Mouse (Mus musculus): Measurements from ENCODE around the gene Rrad. TPM values are rescaled to one million over a fixed set of nuclear protein-coding genes. Genes with fewer than 3 reads are reported as not detected.
A peak's percentile ranks its signal among the peaks of the same experiment; 100 is the strongest.

The Rrad gene
- total and polyA plus RNA-seq, 3 experiments: 123 to 414 (median 205) TPM

DNA sequence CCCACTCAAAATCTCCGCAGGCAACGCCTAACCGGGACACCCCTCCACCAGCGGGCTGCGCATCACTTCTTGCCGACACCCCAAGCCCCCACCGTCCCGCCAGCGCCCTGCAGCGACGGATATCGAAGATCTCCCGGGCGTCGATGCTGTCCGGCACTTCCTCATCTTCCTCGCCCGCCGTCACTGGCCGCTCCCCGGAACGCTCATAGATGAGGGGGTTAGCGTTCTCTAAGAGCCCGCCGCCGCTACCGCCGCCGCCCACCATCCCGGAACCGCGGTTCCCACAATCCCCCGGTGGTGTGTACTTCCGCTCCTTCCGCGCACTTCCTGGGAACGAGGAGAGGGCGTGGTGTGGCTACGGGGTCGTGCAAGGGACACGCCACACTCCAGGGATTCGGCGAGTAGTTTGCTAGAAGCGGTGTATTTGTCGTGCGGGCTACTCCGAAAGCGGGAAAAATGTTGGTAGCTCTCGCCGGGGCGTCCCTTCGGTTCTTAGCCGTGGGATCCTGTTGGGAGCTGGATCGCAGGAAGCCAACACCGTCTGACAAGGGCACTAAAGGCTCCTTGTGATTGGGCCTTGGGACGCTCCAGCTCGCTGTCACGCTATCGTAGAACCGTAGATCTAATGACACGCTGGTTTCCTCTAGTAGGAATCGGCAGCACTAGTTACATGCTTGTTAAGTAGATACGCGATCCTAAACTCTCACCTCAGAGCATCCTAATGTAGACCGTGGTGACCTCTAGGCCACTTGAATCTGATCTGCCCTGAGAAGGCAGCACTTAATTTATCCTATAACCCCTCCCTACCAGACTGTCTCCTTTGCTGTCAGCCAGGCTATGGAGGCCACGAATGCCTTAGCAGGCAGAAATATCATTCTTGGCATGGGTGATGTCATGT lies 10.5 kb upstream of the Rrad start, which contains the start of gene Ciao2b:
Ciao2b (minus strand) TSS at position 540 of the 898 bp plus-strand sequence.
- intact Hi-C loops (cut with DNase I): loop anchor here (1.0 to 5.0 kb wide), 3 partner anchors 11 to 109 kb away; partner anchors contain the start of genes Car7 and Nae1
- Histone ChIP-seq H3K79me2 (replicated peaks; ENCODE audit: control insufficient read depth, insufficient read depth, low read length) (no peaks in the 10 kb centered on the region), H3K9ac (ENCODE audit: low read depth, low read length) (peak within 1 kb of the TSS; percentile 83), H3K4me3 (peak within 1 kb of the TSS; percentile 97), H3K27ac (peak within 1 kb of the TSS; percentile 97), H3K36me3 (ENCODE audit: control insufficient read depth, insufficient read depth, low read length) (no peaks in the 10 kb centered on the region), H3K27me3 (ENCODE audit: control insufficient read depth, insufficient read depth, low read length) (no peaks in the 10 kb centered on the region), H3K4me1 (ENCODE audit: control insufficient read depth, insufficient read depth, low read length) (peaks cover 6% of the 10 kb centered on the region)
- peak; percentile 92 to 94 for DNase-seq
- peak; percentile 93 for TF ChIP-seq POLR2A (IDR thresholded peaks at IDR 0.05; ENCODE audit: insufficient read depth, low read depth, low read length)
- 0 out of 2 replicates have a peak, but pooled peaks have one; percentile 11 for TF ChIP-seq CTCF (IDR thresholded peaks at IDR 0.05)
- TF ChIP-seq EP300 (IDR thresholded peaks at IDR 0.05; ENCODE audit: insufficient read depth, low read depth, low read length): peak; percentile 91
- under 1% methylated on average over 66 of the region's 66 CpGs for WGBS

DNA sequence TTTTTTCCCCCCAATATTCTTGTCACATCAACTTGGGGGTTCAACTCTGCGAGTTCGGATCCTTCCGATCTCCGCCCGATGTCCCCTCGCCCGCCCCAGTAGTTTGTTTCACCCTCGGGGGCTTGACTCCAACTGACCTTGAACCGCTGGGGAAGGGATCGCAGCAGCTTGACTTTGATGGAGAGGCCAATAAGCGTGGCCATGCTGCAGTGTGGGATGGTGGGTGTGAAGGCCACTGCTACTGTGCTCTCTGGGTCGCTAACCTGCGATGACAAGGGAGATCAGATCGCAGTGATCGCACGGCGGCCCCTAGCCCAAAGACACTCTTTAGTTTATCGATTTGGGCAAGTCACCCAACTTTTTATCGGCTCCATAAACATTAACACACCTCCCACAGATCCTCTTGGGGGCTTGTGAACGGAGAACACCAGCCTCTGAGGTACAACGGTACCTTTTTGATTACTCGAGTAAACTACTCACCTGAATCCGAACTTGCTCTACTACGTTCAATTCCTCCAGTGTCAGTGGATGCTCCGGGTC lies 9.8 kb upstream of the Rrad start:
- DNase-seq: no peak
- Histone ChIP-seq H3K36me3 (ENCODE audit: control insufficient read depth, insufficient read depth, low read length) (no peaks in the 10 kb centered on the region), H3K4me3 (peak overlapping the region; percentile 97), H3K9ac (ENCODE audit: low read depth, low read length) (peak overlapping the region; percentile 83), H3K4me1 (ENCODE audit: control insufficient read depth, insufficient read depth, low read length) (peaks cover 8% of the 10 kb centered on the region), H3K27ac (peak overlapping the region; percentile 97), H3K79me2 (replicated peaks; ENCODE audit: control insufficient read depth, insufficient read depth, low read length) (no peaks in the 10 kb centered on the region), H3K27me3 (ENCODE audit: control insufficient read depth, insufficient read depth, low read length) (no peaks in the 10 kb centered on the region)
- intact Hi-C loops (cut with DNase I): loop anchor here (1.0 to 5.0 kb wide), 2 partner anchors 11 to 109 kb away; partner anchors contain the start of genes Car7 and Nae1
- TF ChIP-seq CTCF (IDR thresholded peaks at IDR 0.05): no peak
- TF ChIP-seq EP300 (IDR thresholded peaks at IDR 0.05; ENCODE audit: insufficient read depth, low read depth, low read length): no peak
- TF ChIP-seq POLR2A (IDR thresholded peaks at IDR 0.05; ENCODE audit: insufficient read depth, low read depth, low read length): no peak
- WGBS: 6% methylated on average over 25 of the region's 25 CpGs

DNA sequence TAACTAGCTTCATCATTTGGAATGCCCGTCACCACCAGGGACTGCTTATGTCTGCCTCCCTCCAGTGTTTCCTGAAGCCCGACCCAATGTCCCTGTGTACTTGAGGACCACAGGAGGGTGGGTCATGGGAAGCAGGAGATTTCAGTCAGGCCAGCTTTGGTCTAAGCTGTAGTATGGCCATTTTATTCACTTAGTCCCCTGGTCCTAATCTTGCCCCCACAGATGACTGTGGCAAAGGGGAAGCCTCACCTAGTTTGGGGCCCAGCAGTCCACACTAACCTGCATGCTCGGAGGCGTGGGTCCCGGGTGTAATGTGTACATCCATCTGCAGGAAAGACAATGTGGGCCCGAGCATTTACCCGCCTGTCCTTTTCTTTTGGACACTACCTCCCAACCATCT lies 9.1 kb upstream of the Rrad start:
- H3K4me1 ChIP-seq (ENCODE audit: control insufficient read depth, insufficient read depth, low read length): peaks cover 8% of the 10 kb centered on the region
- peaks cover 2% of the 10 kb centered on the region; the same call in 1 of the 2 replicates for H3K36me3 ChIP-seq (ENCODE audit: control insufficient read depth, insufficient read depth, low read length)
- TF ChIP-seq CTCF (IDR thresholded peaks at IDR 0.05) (no peak), POLR2A (IDR thresholded peaks at IDR 0.05; ENCODE audit: insufficient read depth, low read depth, low read length) (no peak), EP300 (IDR thresholded peaks at IDR 0.05; ENCODE audit: insufficient read depth, low read depth, low read length) (no peak)
- no peak overlapping the region for H3K27ac ChIP-seq
- no peaks in the 10 kb centered on the region for H3K27me3 ChIP-seq (ENCODE audit: control insufficient read depth, insufficient read depth, low read length)
- no peak for DNase-seq
- no peaks in the 10 kb centered on the region for H3K79me2 ChIP-seq (replicated peaks; ENCODE audit: control insufficient read depth, insufficient read depth, low read length)
- intact Hi-C loops (cut with DNase I): loop anchor here (5.0 kb wide), 1 partner anchor 108 kb away; the partner anchor contains the start of genes Car7 and Nae1
- H3K9ac ChIP-seq (ENCODE audit: low read depth, low read length): no peak overlapping the region
- 68% methylated on average over 7 of the region's 7 CpGs for WGBS
- no peak overlapping the region for H3K4me3 ChIP-seq

DNA sequence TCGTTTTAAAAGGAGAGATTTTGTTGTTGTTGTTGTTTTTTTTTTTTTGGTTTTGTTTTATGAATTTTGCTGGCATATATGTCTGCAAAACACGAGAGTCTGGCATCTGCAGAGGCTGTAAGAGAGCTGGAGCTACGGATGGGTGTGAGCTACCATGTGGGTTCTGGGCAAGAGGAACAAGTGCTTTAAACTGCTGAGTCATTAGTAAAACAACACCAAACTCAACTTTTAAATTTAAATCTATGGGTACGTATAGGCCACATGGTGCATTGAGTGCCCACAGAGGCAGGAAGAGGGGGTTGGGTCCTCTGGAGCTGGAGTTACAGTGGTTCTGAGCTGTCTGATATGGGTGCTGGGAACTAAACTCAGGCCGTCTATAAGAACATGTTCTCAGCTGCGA lies 6.9 kb upstream of the Rrad start:
- Histone ChIP-seq H3K27ac (no peak overlapping the region), H3K27me3 (ENCODE audit: control insufficient read depth, insufficient read depth, low read length) (no peaks in the 10 kb centered on the region), H3K4me1 (ENCODE audit: control insufficient read depth, insufficient read depth, low read length) (peaks cover 9% of the 10 kb centered on the region), H3K36me3 (ENCODE audit: control insufficient read depth, insufficient read depth, low read length) (peaks cover 2% of the 10 kb centered on the region; the same call in 1 of the 2 replicates), H3K79me2 (replicated peaks; ENCODE audit: control insufficient read depth, insufficient read depth, low read length) (no peaks in the 10 kb centered on the region), H3K4me3 (no peak overlapping the region), H3K9ac (ENCODE audit: low read depth, low read length) (no peak overlapping the region)
- TF ChIP-seq EP300 (IDR thresholded peaks at IDR 0.05; ENCODE audit: insufficient read depth, low read depth, low read length): no peak
- TF ChIP-seq POLR2A (IDR thresholded peaks at IDR 0.05; ENCODE audit: insufficient read depth, low read depth, low read length): no peak
- DNase-seq: peak in 1 of 2 experiments; percentile 1
- WGBS: 92% methylated on average over 6 of the region's 6 CpGs
- intact Hi-C loops (cut with DNase I): no loop called here

DNA sequence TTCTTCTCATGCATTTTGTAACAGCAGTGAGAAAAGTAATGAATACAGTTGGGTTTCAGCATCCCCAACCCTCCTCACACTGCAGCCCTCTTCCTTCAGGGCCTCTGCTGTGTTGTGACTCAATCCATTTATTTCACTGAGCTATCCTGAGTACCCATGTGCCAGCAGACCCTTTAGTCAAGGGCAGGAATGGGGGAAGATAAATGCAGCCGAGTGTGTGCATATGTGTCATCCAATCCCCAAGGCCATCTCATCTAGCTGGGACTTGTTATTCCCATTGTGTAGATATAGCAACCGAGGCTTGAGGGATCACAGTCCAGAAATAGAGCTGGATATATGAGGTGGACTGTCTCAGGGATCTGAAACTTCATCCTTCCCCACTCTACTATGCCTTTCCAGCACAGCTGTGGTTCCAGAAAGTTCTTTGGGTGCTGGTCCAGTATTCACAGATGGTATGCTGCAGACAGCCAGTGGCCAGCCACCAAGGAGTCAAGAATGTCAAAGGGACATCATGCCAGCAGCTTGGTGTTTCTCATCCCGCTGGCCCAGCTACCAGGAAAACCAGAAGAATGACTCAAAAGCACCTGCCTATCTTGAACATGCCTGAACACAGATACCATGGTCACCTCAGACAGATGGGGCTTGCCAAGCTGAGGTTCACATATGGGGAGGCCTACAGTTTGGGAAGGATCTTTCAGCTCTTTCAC lies 4.0 kb upstream of the Rrad start:
- intact Hi-C loops (cut with DNase I): no loop called here
- H3K27ac ChIP-seq: no peak overlapping the region; the same call in 1 of the 2 replicates
- H3K36me3 ChIP-seq (ENCODE audit: control insufficient read depth, insufficient read depth, low read length): peaks cover 2% of the 10 kb centered on the region; the same call in 1 of the 2 replicates
- H3K79me2 ChIP-seq (replicated peaks; ENCODE audit: control insufficient read depth, insufficient read depth, low read length): no peaks in the 10 kb centered on the region
- no peak overlapping the region for H3K4me3 ChIP-seq
- DNase-seq: peak; percentile 3 to 15
- H3K9ac ChIP-seq (ENCODE audit: low read depth, low read length): no peak overlapping the region
- H3K27me3 ChIP-seq (ENCODE audit: control insufficient read depth, insufficient read depth, low read length): no peaks in the 10 kb centered on the region
- WGBS: 65% methylated on average over 3 of the region's 3 CpGs
- H3K4me1 ChIP-seq (ENCODE audit: control insufficient read depth, insufficient read depth, low read length): peaks cover 3% of the 10 kb centered on the region
- TF ChIP-seq POLR2A (IDR thresholded peaks at IDR 0.05; ENCODE audit: insufficient read depth, low read depth, low read length): no peak
- no peak for TF ChIP-seq EP300 (IDR thresholded peaks at IDR 0.05; ENCODE audit: insufficient read depth, low read depth, low read length)
- no peak for TF ChIP-seq CTCF (IDR thresholded peaks at IDR 0.05)
